Mouse (Mus musculus) spleen, postnatal 14 days (tissue): ENCODE results near the gene Rbak.
A peak's percentile ranks its signal among the peaks of the same experiment; 100 is the strongest.
"Not testable (repeated sequence)": the region's sequence is repeated elsewhere in the genome, so short reads cannot be mapped to it uniquely, and the experiment has no call there.

Experiments used
- DNase-seq, 2 experiments: peaks; one replicate each; pipeline ENCODE4 v3.0.0; 2021 to 2022; ENCODE audit warnings: low spot score in 2 of 2

The Rbak gene

GRCm38 (mm10) chr5:143134216-143135010 lies 46.2 kb downstream of the Rbak start:
- DNase-seq, result not testable (repeated sequence)

DNA sequence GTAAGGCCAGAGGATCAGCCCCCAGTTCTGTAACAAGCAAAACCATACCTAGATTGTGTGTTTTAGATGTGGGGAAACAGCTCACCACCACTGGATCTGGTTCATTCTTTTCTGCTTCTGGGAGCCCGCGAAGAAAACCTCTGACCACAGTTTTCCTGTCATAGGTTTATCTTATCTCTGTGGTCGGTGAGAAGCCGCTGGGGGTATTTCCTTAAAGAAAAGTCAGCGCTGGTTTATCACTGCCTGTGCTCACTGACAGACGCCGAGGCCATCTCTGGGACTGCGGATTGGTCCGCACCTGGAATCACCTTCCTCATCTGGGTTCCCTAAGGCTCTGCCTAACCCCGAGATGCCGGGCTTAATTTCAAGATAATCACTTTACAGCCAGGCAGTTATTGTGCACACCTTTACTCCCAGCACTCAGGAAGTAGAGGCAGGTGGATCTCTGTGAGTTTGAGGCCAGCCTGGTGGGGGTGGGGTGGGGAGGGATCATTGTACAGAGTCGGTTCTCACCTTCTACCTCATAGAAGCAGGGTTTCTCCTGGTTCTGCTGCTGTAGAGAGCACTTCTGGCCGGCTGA lies 47.5 kb downstream of the Rbak start:
- DNase-seq, result no peak

DNA sequence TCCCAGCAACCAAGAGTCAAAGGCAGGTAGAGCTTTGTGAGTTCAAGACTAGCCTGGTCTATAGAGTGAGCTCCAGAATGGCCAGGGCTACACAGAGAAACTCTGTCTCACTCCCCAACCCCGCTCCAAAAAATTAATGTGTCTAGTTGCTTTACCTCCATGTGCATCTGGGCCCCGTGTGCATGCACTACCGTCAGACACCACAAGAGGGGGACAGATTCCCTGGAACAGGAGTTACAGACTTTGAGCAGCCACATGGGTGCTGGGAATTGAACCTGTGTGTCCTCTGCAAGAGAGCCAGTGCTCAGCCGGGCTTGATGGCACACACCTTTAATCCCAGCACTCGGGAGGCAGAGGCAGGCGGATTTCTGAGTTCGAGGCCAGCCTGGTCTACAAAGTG lies 50.2 kb downstream of the Rbak start:
- peak in 1 of 2 experiments; percentile 16 for DNase-seq

- DNase-seq, result no peak
Measured at GRCm38 (mm10) chr5:143129101-143129500, 51.5 kb downstream of the Rbak start.

DNA sequence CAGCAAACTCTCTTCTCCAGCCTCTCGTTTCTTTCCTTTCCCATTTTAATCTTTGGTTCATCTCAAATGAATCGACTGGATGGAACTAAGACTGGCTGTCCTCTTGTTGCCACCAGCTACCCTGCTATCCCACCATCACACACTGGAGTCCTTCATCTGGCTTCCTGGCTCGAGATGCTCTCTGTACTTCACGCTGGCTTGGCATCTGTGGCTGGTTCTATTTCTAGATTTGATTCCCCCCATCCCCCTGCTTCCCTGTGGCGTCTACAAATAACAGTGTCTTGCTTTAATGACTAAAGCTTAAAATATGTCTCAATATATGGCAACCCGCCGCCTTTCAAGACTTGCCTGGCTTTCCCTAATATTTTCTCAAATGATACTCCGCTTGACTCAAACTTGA lies 52.7 kb downstream of the Rbak start:
- DNase-seq, result no peak

GRCm38 (mm10) chr5:143126908-143127307 lies 53.7 kb downstream of the Rbak start:
- no peak for DNase-seq

GRCm38 (mm10) chr5:143126089-143126488 lies 54.5 kb downstream of the Rbak start:
- DNase-seq, result no peak

DNA sequence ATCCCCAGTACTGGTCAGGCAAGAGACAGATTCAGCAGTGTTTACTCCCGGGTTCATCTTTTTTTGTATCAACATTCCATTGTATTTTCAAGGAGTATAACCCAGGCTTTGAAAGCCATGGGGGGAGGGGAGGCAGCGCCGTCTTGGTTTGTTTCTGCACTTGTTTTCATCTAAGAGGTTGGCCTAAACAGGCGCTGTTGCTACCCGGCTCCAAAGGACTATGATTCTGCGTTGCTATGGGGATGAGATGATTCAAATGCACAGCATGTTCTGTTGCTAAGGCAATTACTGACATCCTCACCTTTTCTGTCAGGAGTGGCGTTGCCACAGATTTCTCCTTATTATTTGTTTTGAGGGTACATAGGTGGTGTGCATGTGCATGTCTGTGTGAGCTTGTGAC lies 55.0 kb downstream of the Rbak start:
- no peak for DNase-seq

DNA sequence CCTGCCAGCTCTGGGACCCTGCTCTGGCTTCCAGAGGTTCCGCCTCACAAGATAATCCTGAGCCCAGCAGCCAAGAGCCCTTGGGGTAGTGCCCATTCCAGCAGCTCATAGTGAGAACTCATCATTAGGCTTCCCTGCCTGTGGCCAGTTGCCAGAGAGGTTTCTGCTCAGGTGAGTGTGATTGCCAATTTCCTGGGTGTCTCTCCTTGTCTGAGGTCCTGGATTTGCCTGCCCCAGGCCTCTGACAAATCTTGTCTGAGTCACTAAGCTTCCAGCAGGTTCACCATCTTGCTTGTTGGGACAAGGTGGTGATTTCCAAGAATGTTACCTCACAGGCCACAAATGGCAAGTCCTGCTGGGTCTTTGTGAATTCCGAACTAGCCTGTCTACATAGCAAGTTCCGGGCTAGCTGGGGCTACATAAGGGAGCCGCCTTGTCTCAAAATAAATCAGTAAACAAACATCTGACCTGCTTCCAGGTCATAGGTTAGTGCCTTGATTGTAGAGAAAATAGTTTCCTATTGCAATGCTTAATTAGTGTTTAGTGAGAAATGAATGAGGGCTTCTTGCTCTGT lies 55.7 kb downstream of the Rbak start:
- no peak for DNase-seq

DNA sequence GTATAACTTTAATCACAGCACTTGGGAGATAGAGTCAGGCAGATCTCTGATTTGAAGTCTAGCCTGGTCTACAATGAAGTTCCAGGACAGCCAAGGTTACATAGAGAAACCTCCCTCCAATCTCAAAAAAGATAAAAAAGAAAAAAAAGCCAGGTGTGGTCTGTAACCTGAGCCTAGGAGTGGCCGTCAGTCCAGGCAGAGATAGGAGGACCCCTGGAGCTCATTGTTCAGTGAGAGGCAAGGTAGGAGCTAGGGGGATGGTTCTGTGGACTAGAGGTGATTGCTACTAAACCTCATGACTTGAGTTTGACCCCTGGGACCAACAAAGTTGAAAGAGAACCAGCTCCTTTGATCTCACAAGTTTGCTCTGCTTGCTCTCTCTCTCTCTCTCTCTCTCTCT lies 57.9 kb downstream of the Rbak start:
- DNase-seq, result no peak
